In genomic region chr8:95676631-95677030, GRCm38 (mm10) we compare ENCODE assay signal across 8 mouse cellular contexts. TPM values are rescaled to one million over a fixed set of nuclear protein-coding genes. Genes with fewer than 3 reads are reported as not detected.
DNase-seq lines count a peak whose midpoint lies in the region; ATAC-seq and TF ChIP-seq lines count a peak whose summit lies in the region.

TSS of gene Ndrg4 (plus strand) at chr8:95676980.

- no peaks in the 10 kb centered on the region for H3K9me3 ChIP-seq in MEL (replicated peaks; ENCODE audit: insufficient read depth, low read length)
- no peaks in the 10 kb centered on the region for H3K9me3 ChIP-seq in forebrain, postnatal 0 days (ENCODE audit: low read length)
- no peaks in the 10 kb centered on the region for H3K9me3 ChIP-seq in neural tube, embryonic 12.5 days

- H3K79me2 ChIP-seq in heart, adult 2 months (replicated peaks; ENCODE audit: control insufficient read depth, insufficient read depth, low read length), result no peaks in the 10 kb centered on the region
- no peaks in the 10 kb centered on the region for H3K79me2 ChIP-seq in MEL (ENCODE audit: control insufficient read depth, insufficient read depth, low read length, poor library complexity)

- 51% methylated on average over 9 of the region's 9 CpGs for WGBS in heart, adult 2 months
- 54% methylated on average over 9 of the region's 9 CpGs for WGBS in forebrain, postnatal 0 days
- 53% methylated on average over 9 of the region's 9 CpGs for WGBS in neural tube, embryonic 12.5 days

- peak within 1 kb of the TSS; percentile 74 for H3K4me2 ChIP-seq in forebrain, postnatal 0 days (ENCODE audit: low read depth)
- peak within 1 kb of the TSS; percentile 96 for H3K4me2 ChIP-seq in neural tube, embryonic 12.5 days (replicated peaks)

- H3K27me3 ChIP-seq in heart, adult 2 months (ENCODE audit: control insufficient read depth, insufficient read depth, low read length), result peaks cover 11% of the 10 kb centered on the region
- peaks cover 6 to 29% of the 10 kb centered on the region in 2 experiments; a peak in 3 of 4 replicates for H3K27me3 ChIP-seq in MEL (ENCODE audit: control insufficient read depth in 1 of 2, insufficient read depth in 2 of 2, low read length in 2 of 2)
- no peaks in the 10 kb centered on the region for H3K27me3 ChIP-seq in forebrain, postnatal 0 days (ENCODE audit: insufficient read depth, low read length)
- H3K27me3 ChIP-seq in neural tube, embryonic 12.5 days (replicated peaks), result peaks cover 54% of the 10 kb centered on the region

- no peaks in the 10 kb centered on the region for H3K36me3 ChIP-seq in heart, adult 2 months (ENCODE audit: control insufficient read depth, insufficient read depth, low read length)
- no peaks in the 10 kb centered on the region for H3K36me3 ChIP-seq in MEL (ENCODE audit: control insufficient read depth in 1 of 2, insufficient read depth in 2 of 2, low read length in 2 of 2)
- H3K36me3 ChIP-seq in forebrain, postnatal 0 days (ENCODE audit: insufficient read depth), result no peaks in the 10 kb centered on the region
- H3K36me3 ChIP-seq in neural tube, embryonic 12.5 days, result no peaks in the 10 kb centered on the region

- H3K4me3 ChIP-seq in heart, adult 2 months, result peak within 1 kb of the TSS; percentile 48
- peak within 1 kb of the TSS; percentile 7 to 11; a peak in 2 of 4 replicates for H3K4me3 ChIP-seq in MEL (ENCODE audit: control insufficient read depth in 1 of 2, insufficient read depth in 1 of 2, low read depth in 2 of 2, low read length in 2 of 2)
- H3K4me3 ChIP-seq in forebrain, postnatal 0 days (ENCODE audit: low read depth, low read length), result peak within 1 kb of the TSS; percentile 70
- H3K4me3 ChIP-seq in neural tube, embryonic 12.5 days, result peak within 1 kb of the TSS; percentile 61

- no peak for TF ChIP-seq CTCF in heart, adult 2 months (IDR thresholded peaks at IDR 0.05)
- no peak for TF ChIP-seq CTCF in MEL (IDR thresholded peaks at IDR 0.05 in 2 of 3, conservative IDR thresholded peaks at IDR 0.05 in 1 of 3; ENCODE audit: control insufficient read depth in 1 of 3, insufficient read depth in 1 of 3, low read depth in 2 of 3, low read length in 3 of 3, poor library complexity in 1 of 3, severe bottlenecking in 1 of 3)
- no peak for TF ChIP-seq CTCF in forebrain, postnatal 0 days (IDR thresholded peaks at IDR 0.05; ENCODE audit: low read depth)

- DNase-seq in heart, adult 2 months, result no peak
- DNase-seq in heart, adult 9 months (ENCODE audit: low spot score in 2 of 2), result no peak
- no peak for DNase-seq in MEL (ENCODE audit: low read depth, low spot score)
- no peak for DNase-seq in forebrain, postnatal 0 days
- no peak for DNase-seq in layer of hippocampus, postnatal 25 days (ENCODE audit: extremely low spot score in 1 of 2, low spot score in 1 of 2)
- DNase-seq in cerebellum, postnatal 10 days, result no peak

- H3K9ac ChIP-seq in heart, adult 2 months (ENCODE audit: low read depth, low read length), result peak within 1 kb of the TSS; percentile 40
- no peak within 1 kb of the TSS for H3K9ac ChIP-seq in MEL (ENCODE audit: control insufficient read depth, low read depth, low read length, poor library complexity, severe bottlenecking)
- H3K9ac ChIP-seq in forebrain, postnatal 0 days, result peak within 1 kb of the TSS; percentile 92
- H3K9ac ChIP-seq in neural tube, embryonic 12.5 days, result peak within 1 kb of the TSS; percentile 67

- ATAC-seq in forebrain, postnatal 0 days, result no peak
- ATAC-seq in neural tube, embryonic 12.5 days (ENCODE audit: low FRiP score, low read depth), result no peak
- no peak for ATAC-seq in cerebellum, adult (ENCODE audit: insufficient number of reproducible peaks, low FRiP score, low TSS enrichment)

- no peak for TF ChIP-seq EP300 in heart, adult 2 months (IDR thresholded peaks at IDR 0.05; ENCODE audit: insufficient read depth, low read depth, low read length)
- no peak for TF ChIP-seq EP300 in MEL (IDR thresholded peaks at IDR 0.05; ENCODE audit: low read depth in 1 of 2, low read length in 2 of 2)

- intact Hi-C loops in heart, adult 2 months (cut with DNase I), result no loop called here

- no peak for TF ChIP-seq POLR2A in heart, adult 2 months (IDR thresholded peaks at IDR 0.05; ENCODE audit: insufficient read depth, low read depth, low read length)
- no peak for TF ChIP-seq POLR2A in MEL (IDR thresholded peaks at IDR 0.05; ENCODE audit: control insufficient read depth in 1 of 2, insufficient read depth in 1 of 2, low read depth in 1 of 2, low read length in 2 of 2, poor library complexity in 1 of 2)

- H3K27ac ChIP-seq in heart, adult 2 months, result no peak within 1 kb of the TSS
- H3K27ac ChIP-seq in MEL (ENCODE audit: control insufficient read depth, low read depth, low read length), result no peak within 1 kb of the TSS
- H3K27ac ChIP-seq in forebrain, postnatal 0 days (ENCODE audit: low read depth, low read length), result peak within 1 kb of the TSS; percentile 85
- no peak within 1 kb of the TSS for H3K27ac ChIP-seq in neural tube, embryonic 12.5 days

- no peak for TF ChIP-seq RAD21 in MEL (IDR thresholded peaks at IDR 0.05; ENCODE audit: low read depth, low read length)

- H3K4me1 ChIP-seq in heart, adult 2 months (ENCODE audit: control insufficient read depth, insufficient read depth, low read length), result no peaks in the 10 kb centered on the region
- H3K4me1 ChIP-seq in MEL (ENCODE audit: control insufficient read depth in 1 of 2, insufficient read depth in 2 of 2, low read length in 2 of 2), result peaks cover 0 to 7% of the 10 kb centered on the region in 2 experiments; a peak in 1 of 4 replicates
- no peaks in the 10 kb centered on the region for H3K4me1 ChIP-seq in forebrain, postnatal 0 days (ENCODE audit: insufficient read depth)
- peaks cover 19% of the 10 kb centered on the region for H3K4me1 ChIP-seq in neural tube, embryonic 12.5 days

TF ChIP-seq in MEL, 35 proteins besides CTCF, POLR2A, EP300 and RAD21:
- TF ChIP-seq ETS1 (IDR thresholded peaks at IDR 0.05; ENCODE audit: low read depth, low read length), result no peak
- no peak for TF ChIP-seq UBTF (IDR thresholded peaks at IDR 0.05; ENCODE audit: borderline replicate concordance, insufficient read depth, low read depth, low read length)
- no peak for TF ChIP-seq TAL1 (IDR thresholded peaks at IDR 0.05; ENCODE audit: low read length)
- no peak for TF ChIP-seq ZC3H11A (IDR thresholded peaks at IDR 0.05; ENCODE audit: low read depth, low read length)
- no peak for TF ChIP-seq SIN3A (IDR thresholded peaks at IDR 0.05; ENCODE audit: low read length)
- TF ChIP-seq TBP (IDR thresholded peaks at IDR 0.05; ENCODE audit: low read depth, low read length), result no peak
- TF ChIP-seq MYC (IDR thresholded peaks at IDR 0.05; ENCODE audit: low read depth, low read length), result no peak
- no peak for TF ChIP-seq ZNF384 (IDR thresholded peaks at IDR 0.05; ENCODE audit: low read depth, low read length)
- no peak for TF ChIP-seq JUND (IDR thresholded peaks at IDR 0.05; ENCODE audit: low read depth, low read length)
- TF ChIP-seq TCF12 (IDR thresholded peaks at IDR 0.05; ENCODE audit: low read depth, low read length), result no peak
- no peak for TF ChIP-seq HCFC1 (IDR thresholded peaks at IDR 0.05; ENCODE audit: low read depth, low read length)

RNA-seq across cellular contexts. Expression of gene Ndrg4, which starts in this region (rescaled TPM):
- 100 to 1,000 TPM; 147 to 152 TPM for total RNA-seq in heart, adult 2 months (2021)
- polyA plus RNA-seq in heart, adult 2 months (2012; rRNA removed), result 370 and 528 TPM in 2 replicates
- 0.15 TPM in 1 of 2 replicates, not detected in the other for total RNA-seq in MEL (2012; rRNA removed)
- under 1 TPM in 1 of 2 experiments, not detected in 1; 0.28 TPM for polyA plus RNA-seq in MEL (2012; ENCODE audit: insufficient read depth in 1 of 2, insufficient read length in 2 of 2, low read depth in 1 of 2, low replicate concordance in 2 of 2, missing spikeins in 1 of 2)
- 549 and 619 TPM in 2 replicates for total RNA-seq in forebrain, postnatal 0 days (2014; rRNA removed)
- polyA plus RNA-seq in forebrain, postnatal 0 days (2015; fragmentation: Nextera tagmentation; extraction: Ambion mirVana), result 428 and 484 TPM in 2 replicates
- total RNA-seq in layer of hippocampus, postnatal 25 days (2021), result 1,000 to 10,000 TPM; 1,420 to 1,424 TPM
- 130 and 145 TPM in 2 replicates for polyA plus RNA-seq in neural tube, embryonic 12.5 days (2016; fragmentation: Nextera tagmentation; extraction: Ambion mirVana)

Comparison
In these comparisons a context has a peak if more than half of its experiments do, and no peak if none do; other contexts are left out.
1. RNA of gene Ndrg4 (total RNA-seq): 1,420 to 1,424 TPM in layer of hippocampus, postnatal 25 days, 549 to 619 TPM in forebrain, postnatal 0 days and 147 to 152 TPM in heart, adult 2 months; 0.15 TPM in MEL; every median in the first group is over 100 times any median in the second.
2. RNA of gene Ndrg4 (polyA plus RNA-seq): 370 to 528 TPM in heart, adult 2 months, 428 to 484 TPM in forebrain, postnatal 0 days and 130 to 145 TPM in neural tube, embryonic 12.5 days; 0.28 TPM in MEL; every median in the first group is over 100 times any median in the second.
3. H3K4me3 ChIP-seq: peak in every context shown above with its lines; median percentile 70 in forebrain, postnatal 0 days; 61 in neural tube, embryonic 12.5 days; 48 in heart, adult 2 months; 9 in MEL.